ENCODE assay signal across 9 mouse cellular contexts in genomic region chr2:26482824-26483223, GRCm38 (mm10). TPM values are rescaled to one million over a fixed set of nuclear protein-coding genes. Genes with fewer than 3 reads are reported as not detected.
DNase-seq lines count a peak whose midpoint lies in the region; ATAC-seq and TF ChIP-seq lines count a peak whose summit lies in the region.
"Had no signal": no experiment of that assay in that cellular context is flagged by ENCODE, and none has a peak within 500 bp of the region (broad histone marks: within the 10 kb centered on the region; RNA-seq: fewer than 3 reads in every experiment).

No protein-coding gene starts in this region.

- peak overlapping the region; percentile 93 for H3K27ac ChIP-seq in kidney, adult 2 months (ENCODE audit: insufficient read depth, low read depth, low read length)
- 0 out of 2 replicates have a peak overlapping the region, but pooled peaks have one; percentile 28 for H3K27ac ChIP-seq in embryonic facial prominence, embryonic 15.5 days (replicated peaks)
- peak overlapping the region; percentile 45; the same call in 1 of the 2 replicates for H3K27ac ChIP-seq in hindbrain, postnatal 0 days
- peak overlapping the region; percentile 30; the same call in 1 of the 2 replicates for H3K27ac ChIP-seq in midbrain, embryonic 15.5 days

- H3K4me3 ChIP-seq in kidney, adult 2 months (ENCODE audit: insufficient read depth, low read depth, low read length), result no peak overlapping the region
- no peak overlapping the region for H3K4me3 ChIP-seq in embryonic facial prominence, embryonic 15.5 days (replicated peaks)
- H3K4me3 ChIP-seq in hindbrain, postnatal 0 days (ENCODE audit: low read length), result no peak overlapping the region
- no peak overlapping the region for H3K4me3 ChIP-seq in midbrain, embryonic 15.5 days

- no peaks in the 10 kb centered on the region for H3K9me3 ChIP-seq in embryonic facial prominence, embryonic 15.5 days (replicated peaks)
- H3K9me3 ChIP-seq in hindbrain, postnatal 0 days (ENCODE audit: low read length), result no peaks in the 10 kb centered on the region
- no peaks in the 10 kb centered on the region for H3K9me3 ChIP-seq in midbrain, embryonic 15.5 days

- H3K36me3 ChIP-seq in kidney, adult 2 months (ENCODE audit: control insufficient read depth, insufficient read depth, low read length), result no peaks in the 10 kb centered on the region
- peaks cover 61% of the 10 kb centered on the region for H3K36me3 ChIP-seq in embryonic facial prominence, embryonic 15.5 days
- peaks cover 3% of the 10 kb centered on the region; the same call in 1 of the 2 replicates for H3K36me3 ChIP-seq in hindbrain, postnatal 0 days (ENCODE audit: insufficient read depth, low read length)
- H3K36me3 ChIP-seq in midbrain, embryonic 15.5 days (replicated peaks), result no peaks in the 10 kb centered on the region

- H3K4me2 ChIP-seq in embryonic facial prominence, embryonic 15.5 days (replicated peaks), result no peak overlapping the region
- H3K4me2 ChIP-seq in hindbrain, postnatal 0 days (ENCODE audit: low read depth, low read length), result no peak overlapping the region
- no peak overlapping the region for H3K4me2 ChIP-seq in midbrain, embryonic 15.5 days

- TF ChIP-seq POLR2A in kidney, adult 2 months (IDR thresholded peaks at IDR 0.05; ENCODE audit: low read depth, low read length), result no peak

- no peak for ATAC-seq in embryonic facial prominence, embryonic 15.5 days (ENCODE audit: insufficient number of reproducible peaks, low FRiP score, low TSS enrichment, low read depth)
- no peak for ATAC-seq in hindbrain, postnatal 0 days
- no peak for ATAC-seq in midbrain, embryonic 15.5 days (replicated peaks)

- no peaks in the 10 kb centered on the region for H3K27me3 ChIP-seq in kidney, adult 2 months (replicated peaks; ENCODE audit: control insufficient read depth, insufficient read depth, low read length)
- no peaks in the 10 kb centered on the region for H3K27me3 ChIP-seq in embryonic facial prominence, embryonic 15.5 days
- H3K27me3 ChIP-seq in hindbrain, postnatal 0 days (ENCODE audit: insufficient read depth, low read length), result no peaks in the 10 kb centered on the region
- H3K27me3 ChIP-seq in midbrain, embryonic 15.5 days (replicated peaks), result no peaks in the 10 kb centered on the region

- no peak for TF ChIP-seq CTCF in kidney, adult 2 months (conservative IDR thresholded peaks at IDR 0.05; ENCODE audit: insufficient read depth, insufficient read length, low read depth, low read length)
- no peak for TF ChIP-seq CTCF in hindbrain, postnatal 0 days (IDR thresholded peaks at IDR 0.05; ENCODE audit: low read depth)

- peaks cover 50% of the 10 kb centered on the region for H3K4me1 ChIP-seq in kidney, adult 2 months (ENCODE audit: control insufficient read depth, insufficient read depth, low read length)
- H3K4me1 ChIP-seq in embryonic facial prominence, embryonic 15.5 days, result peaks cover 55% of the 10 kb centered on the region
- H3K4me1 ChIP-seq in hindbrain, postnatal 0 days (ENCODE audit: insufficient read depth, low read length), result peaks cover 35% of the 10 kb centered on the region
- H3K4me1 ChIP-seq in midbrain, embryonic 15.5 days, result peaks cover 72% of the 10 kb centered on the region

- WGBS in kidney, adult 2 months, result 64% methylated on average over 3 of the region's 3 CpGs
- 83% methylated on average over 3 of the region's 3 CpGs for WGBS in embryonic facial prominence, embryonic 15.5 days
- WGBS in hindbrain, postnatal 0 days, result 86% methylated on average over 3 of the region's 3 CpGs
- 94% methylated on average over 3 of the region's 3 CpGs for WGBS in midbrain, embryonic 15.5 days

- no peak overlapping the region for H3K9ac ChIP-seq in embryonic facial prominence, embryonic 15.5 days
- no peak overlapping the region for H3K9ac ChIP-seq in hindbrain, postnatal 0 days (replicated peaks; ENCODE audit: low read length)
- no peak overlapping the region for H3K9ac ChIP-seq in midbrain, embryonic 15.5 days

- DNase-seq in kidney, adult 2 months, result no peak
- no peak for DNase-seq in kidney, postnatal 10 days
- no peak for DNase-seq in hindbrain, postnatal 0 days (ENCODE audit: low spot score)
- no peak for DNase-seq in adipocyte (ENCODE audit: low spot score)
- no peak for DNase-seq in gastrocnemius, postnatal 14 days
- no peak for DNase-seq in right cerebral cortex, adult 18-20 months
- DNase-seq: right cerebral cortex, postnatal 4 days had no signal

- intact Hi-C loops in gastrocnemius, postnatal 14 days (cut with DNase I; ENCODE audit: low total_unique reads), result no loop called here

RNA-seq across cellular contexts. Expression of gene Notch1, which starts 33.6 kb away (rescaled TPM):
- 16.1 and 17.7 TPM in 2 replicates for polyA plus RNA-seq in kidney, adult 2 months (2012; rRNA removed)
- 26.0 and 30.3 TPM in 2 replicates for polyA plus RNA-seq in embryonic facial prominence, embryonic 15.5 days (2015; fragmentation: Nextera tagmentation; extraction: Ambion mirVana)
- total RNA-seq in hindbrain, postnatal 0 days (2014; rRNA removed), result 75.2 and 75.9 TPM in 2 replicates
- 9.2 and 10.0 TPM in 2 replicates for polyA plus RNA-seq in hindbrain, postnatal 0 days (2015; fragmentation: Nextera tagmentation; extraction: Ambion mirVana)
- polyA plus RNA-seq in midbrain, embryonic 15.5 days (2015; fragmentation: Nextera tagmentation; extraction: Ambion mirVana), result 15.6 and 17.6 TPM in 2 replicates
- 10 to 100 TPM; 17.1 to 18.9 TPM for total RNA-seq in gastrocnemius, postnatal 14 days (2021)

RNA-seq across cellular contexts. Expression of gene Sec16a, which starts 37.8 kb away (rescaled TPM):
- 71.1 and 87.5 TPM in 2 replicates for polyA plus RNA-seq in kidney, adult 2 months (2012; rRNA removed)
- polyA plus RNA-seq in embryonic facial prominence, embryonic 15.5 days (2015; fragmentation: Nextera tagmentation; extraction: Ambion mirVana), result 25.9 and 27.0 TPM in 2 replicates
- 60.9 and 89.2 TPM in 2 replicates for total RNA-seq in hindbrain, postnatal 0 days (2014; rRNA removed)
- 9.9 and 10.5 TPM in 2 replicates for polyA plus RNA-seq in hindbrain, postnatal 0 days (2015; fragmentation: Nextera tagmentation; extraction: Ambion mirVana)
- polyA plus RNA-seq in midbrain, embryonic 15.5 days (2015; fragmentation: Nextera tagmentation; extraction: Ambion mirVana), result 21.3 and 21.5 TPM in 2 replicates
- 10 to 100 TPM; 20.9 to 24.1 TPM for total RNA-seq in gastrocnemius, postnatal 14 days (2021)

Comparison
In these comparisons a context has a peak if more than half of its experiments do, and no peak if none do; other contexts are left out.
1. H3K27ac ChIP-seq: peak in every context shown above with its lines; median percentile 93 in kidney, adult 2 months; 45 in hindbrain, postnatal 0 days; 30 in midbrain, embryonic 15.5 days; 28 in embryonic facial prominence, embryonic 15.5 days.